In the genomic region with DNA sequence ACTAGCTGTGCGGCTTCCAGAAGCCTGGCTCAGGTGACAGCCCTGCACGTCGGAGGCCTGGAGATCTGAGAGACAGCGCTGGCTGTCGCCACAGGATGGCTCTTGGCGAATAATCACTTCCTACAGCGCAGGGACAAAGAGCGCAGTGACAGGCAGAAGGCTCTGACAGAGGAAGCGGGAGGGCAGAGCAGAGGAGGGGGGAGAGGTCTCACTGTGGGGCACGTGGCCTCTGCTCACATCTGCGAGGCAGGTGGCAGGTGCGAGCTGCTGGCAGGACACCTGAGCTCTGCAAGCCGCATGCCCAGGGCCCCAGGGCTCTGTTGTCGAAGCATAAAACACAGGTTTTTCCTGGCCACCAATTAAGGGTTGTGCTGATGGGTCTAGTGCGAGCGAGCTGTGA, we compare ENCODE assay signal across 9 mouse cellular contexts.
DNase-seq lines count a peak whose midpoint lies in the region; ATAC-seq and TF ChIP-seq lines count a peak whose summit lies in the region.
"Had no signal": no experiment of that assay in that cellular context is flagged by ENCODE, and none has a peak within 500 bp of the region (broad histone marks: within the 10 kb centered on the region; RNA-seq: fewer than 3 reads in every experiment).

No protein-coding gene starts in this region.

- H3K9me3 ChIP-seq in heart, embryonic 12.5 days (replicated peaks) = no peaks in the 10 kb centered on the region
- no peaks in the 10 kb centered on the region for H3K9me3 ChIP-seq in embryonic facial prominence, embryonic 10.5 days
- no peaks in the 10 kb centered on the region for H3K9me3 ChIP-seq in intestine, embryonic 16.5 days (ENCODE audit: control insufficient read depth, low read length)

- peaks cover 29% of the 10 kb centered on the region for H3K27me3 ChIP-seq in heart, embryonic 12.5 days (replicated peaks)
- H3K27me3 ChIP-seq in embryonic facial prominence, embryonic 10.5 days (replicated peaks; ENCODE audit: low read depth, poor library complexity, severe bottlenecking) = peaks cover 91% of the 10 kb centered on the region
- no peaks in the 10 kb centered on the region for H3K27me3 ChIP-seq in intestine, embryonic 16.5 days (replicated peaks; ENCODE audit: control insufficient read depth, insufficient read depth, low read length)

- no peak overlapping the region for H3K9ac ChIP-seq in heart, embryonic 12.5 days
- 0 out of 2 replicates have a peak overlapping the region, but pooled peaks have one; percentile 7 for H3K9ac ChIP-seq in intestine, embryonic 16.5 days (ENCODE audit: low read depth, low read length)

- no peak for TF ChIP-seq CTCF in olfactory bulb, adult 2 months (IDR thresholded peaks at IDR 0.05; ENCODE audit: insufficient read depth, low read depth, low read length)

- H3K36me3 ChIP-seq in heart, embryonic 12.5 days = no peaks in the 10 kb centered on the region
- no peaks in the 10 kb centered on the region for H3K36me3 ChIP-seq in embryonic facial prominence, embryonic 10.5 days (replicated peaks)
- no peaks in the 10 kb centered on the region for H3K36me3 ChIP-seq in intestine, embryonic 16.5 days (ENCODE audit: control insufficient read depth, insufficient read depth, low read length)

- H3K27ac ChIP-seq in heart, embryonic 12.5 days (ENCODE audit: poor library complexity, severe bottlenecking) = no peak overlapping the region
- peak overlapping the region; percentile 48 for H3K27ac ChIP-seq in embryonic facial prominence, embryonic 10.5 days (replicated peaks)
- no peak overlapping the region for H3K27ac ChIP-seq in intestine, embryonic 16.5 days (ENCODE audit: low read length)
- H3K27ac ChIP-seq in olfactory bulb, adult 2 months (ENCODE audit: insufficient read depth, low read depth, low read length) = peak overlapping the region; percentile 21; the same call in 1 of the 2 replicates

- no peak for ATAC-seq in heart, embryonic 12.5 days (ENCODE audit: insufficient number of reproducible peaks, low FRiP score)
- peak; percentile 47 for ATAC-seq in intestine, embryonic 16.5 days
- ATAC-seq in monocyte, adult 5-6 weeks (replicated peaks; ENCODE audit: insufficient number of reproducible peaks, low FRiP score, low TSS enrichment, poor library complexity, severe bottlenecking) = no peak

- H3K4me1 ChIP-seq in heart, embryonic 12.5 days (replicated peaks) = peaks cover 36% of the 10 kb centered on the region
- peaks cover 87% of the 10 kb centered on the region for H3K4me1 ChIP-seq in embryonic facial prominence, embryonic 10.5 days
- H3K4me1 ChIP-seq in intestine, embryonic 16.5 days (ENCODE audit: control insufficient read depth, insufficient read depth, low read length) = peaks cover 45% of the 10 kb centered on the region
- H3K4me1 ChIP-seq in olfactory bulb, adult 2 months (ENCODE audit: control insufficient read depth, insufficient read depth, low read length) = peaks cover 77% of the 10 kb centered on the region

- no peak for TF ChIP-seq POLR2A in olfactory bulb, adult 2 months (IDR thresholded peaks at IDR 0.05; ENCODE audit: insufficient read depth, low read depth, low read length)

- 9% methylated on average over 16 of the region's 16 CpGs for WGBS in heart, embryonic 12.5 days
- WGBS in embryonic facial prominence, embryonic 10.5 days = 3% methylated on average over 16 of the region's 16 CpGs
- WGBS in intestine, embryonic 16.5 days = 31% methylated on average over 16 of the region's 16 CpGs
- 36% methylated on average over 16 of the region's 16 CpGs for WGBS in olfactory bulb, adult 2 months

- no peak for DNase-seq in heart, postnatal 4 days
- peak; percentile 66 for DNase-seq in embryonic facial prominence, embryonic 10.5 days (ENCODE audit: low spot score)
- DNase-seq in lung, postnatal 10 days = no peak
- DNase-seq in adrenal gland, postnatal 4 days (ENCODE audit: low spot score in 2 of 2) = no peak
- DNase-seq: lung, postnatal 4 days had no signal

- peak overlapping the region; percentile 44 for H3K4me2 ChIP-seq in heart, embryonic 12.5 days
- H3K4me2 ChIP-seq in intestine, embryonic 16.5 days (ENCODE audit: low read depth, low read length) = no peak overlapping the region

- H3K4me3 ChIP-seq in heart, embryonic 12.5 days = peak overlapping the region; percentile 9; the same call in 1 of the 2 replicates
- H3K4me3 ChIP-seq in embryonic facial prominence, embryonic 10.5 days = no peak overlapping the region
- H3K4me3 ChIP-seq in intestine, embryonic 16.5 days (ENCODE audit: low read length) = no peak overlapping the region
- H3K4me3 ChIP-seq in olfactory bulb, adult 2 months (ENCODE audit: insufficient read depth, low read depth, low read length) = no peak overlapping the region

Comparison
In these comparisons a context has a peak if more than half of its experiments do, and no peak if none do; other contexts are left out.
1. H3K27ac ChIP-seq: peak in embryonic facial prominence, embryonic 10.5 days (single experiment) and olfactory bulb, adult 2 months (single experiment); none in heart, embryonic 12.5 days (single experiment) and intestine, embryonic 16.5 days (single experiment).